Mouse (Mus musculus): ENCODE data around the gene Zfp174.
A peak's percentile ranks its signal among the peaks of the same experiment; 100 is the strongest.

Gene Zfp174

DNA sequence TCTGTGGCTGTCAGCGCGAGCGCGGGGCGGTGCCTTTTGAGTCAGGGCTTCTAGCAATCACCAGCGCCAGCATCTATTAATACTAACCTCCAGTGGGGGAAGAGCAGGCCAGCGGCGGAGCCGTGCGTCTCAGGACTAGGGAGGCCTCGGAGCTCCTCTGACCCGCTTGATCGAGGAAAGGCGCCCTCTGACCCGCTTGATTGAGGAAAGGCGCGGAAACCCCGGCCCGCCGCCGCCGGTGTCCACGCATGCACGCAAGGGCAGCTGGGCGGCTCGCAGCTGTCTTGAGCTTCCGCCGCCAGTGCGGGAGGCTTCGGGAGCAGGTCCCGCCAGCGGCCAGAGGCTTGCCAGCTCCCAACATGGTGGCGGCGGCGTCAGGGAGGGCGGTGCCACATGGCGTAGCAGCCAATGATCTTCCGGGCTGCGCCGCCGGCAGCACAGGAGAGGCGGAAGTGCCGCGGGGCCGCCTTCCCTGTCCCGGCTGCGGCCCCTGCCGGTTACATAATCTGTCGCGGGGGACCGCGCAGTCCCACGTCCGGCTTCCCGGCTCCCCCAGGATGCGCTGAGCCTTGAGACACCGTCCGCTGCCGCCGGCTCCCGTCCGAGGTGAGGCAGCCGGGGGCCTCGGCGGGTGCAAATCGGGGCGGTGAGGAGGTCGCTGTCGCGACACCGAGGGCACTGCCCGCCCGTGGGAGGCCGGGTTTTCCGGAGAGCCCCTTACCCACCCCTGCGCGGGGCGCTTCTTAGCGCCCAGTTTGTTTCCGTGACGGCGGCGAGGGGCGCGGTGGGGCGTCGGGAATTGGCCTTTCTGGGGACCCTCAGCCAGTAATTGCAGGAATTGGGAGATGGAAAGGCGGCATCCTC is 37.4 kb downstream of the Zfp174 start, which contains the start of the genes Zfp597 and Gm20695:
Gene Zfp597 (minus strand): TSS at position 361 of the 864 bp plus-strand sequence.
Gene Gm20695 (plus strand): TSS at position 448 of the 864 bp plus-strand sequence.
- DNase-seq = peak; percentile 91

- no peak for DNase-seq
Measured at GRCm38 (mm10) chr16:3885065-3885670, 38.1 kb downstream of the Zfp174 start.

GRCm38 (mm10) chr16:3891621-3892295 is 44.7 kb downstream of the Zfp174 start:
- no peak for DNase-seq

- no peak for DNase-seq
Measured at GRCm38 (mm10) chr16:3893739-3894138, 46.7 kb downstream of the Zfp174 start.

DNA sequence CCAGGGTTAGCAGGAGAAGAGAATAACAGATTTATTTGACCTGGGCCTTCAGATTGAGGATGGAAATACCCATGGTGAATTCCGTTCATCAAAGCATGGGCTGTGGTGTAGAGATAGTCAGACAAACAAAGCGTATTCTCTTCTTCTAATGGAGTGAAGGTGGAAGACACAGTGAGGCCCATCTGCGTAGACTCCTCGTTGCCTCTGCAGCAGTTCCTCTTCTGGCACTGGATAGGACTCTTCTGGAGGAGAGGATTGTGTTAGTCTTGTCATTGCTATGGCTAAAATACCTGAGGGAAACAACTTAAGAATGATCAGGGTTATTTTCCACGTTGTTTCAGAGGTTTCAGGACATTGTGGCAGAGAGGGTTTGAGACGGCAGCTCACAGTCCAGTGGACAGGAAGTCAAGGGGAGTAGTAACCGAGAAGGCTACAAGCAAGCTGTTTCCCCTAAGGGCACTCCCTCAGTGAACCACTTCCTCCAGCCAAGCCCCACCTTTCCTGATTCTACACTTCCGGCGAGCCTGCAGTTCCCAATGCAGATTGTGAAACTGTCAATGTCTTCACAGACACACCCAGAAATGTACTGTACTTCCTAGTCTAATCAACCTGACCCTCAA is 48.2 kb downstream of the Zfp174 start:
- DNase-seq = no peak

DNA sequence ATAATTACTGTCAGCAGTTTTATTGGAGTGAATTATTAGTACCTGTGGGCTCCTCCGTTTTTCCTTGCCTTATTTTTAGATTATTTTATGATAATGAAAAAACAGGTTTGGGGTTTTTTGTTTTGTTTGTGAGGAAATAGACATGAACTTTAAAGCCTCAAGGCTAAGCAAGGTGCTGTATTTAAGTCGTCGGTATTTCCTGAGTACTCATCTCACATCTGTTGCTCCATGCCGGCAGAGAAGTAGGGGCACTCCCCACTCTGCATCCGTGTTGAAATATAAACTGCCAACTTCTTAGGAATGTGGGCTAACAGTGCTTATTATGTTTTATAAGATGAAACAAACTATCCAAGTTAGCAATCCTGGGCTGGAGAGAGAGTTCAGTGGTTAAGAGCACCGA is 49.0 kb downstream of the Zfp174 start:
- no peak for DNase-seq

GRCm38 (mm10) chr16:3896553-3896952 is 49.5 kb downstream of the Zfp174 start:
- no peak for DNase-seq

GRCm38 (mm10) chr16:3907471-3907870 is 60.4 kb downstream of the Zfp174 start:
- DNase-seq = no peak
